Mouse (Mus musculus): ENCODE measurements around the gene Sirt5. TPM values are rescaled to one million over a fixed set of nuclear protein-coding genes. Genes with fewer than 3 reads are reported as not detected.

The Sirt5 gene
- polyA plus RNA-seq, 1 experiment: 3.3 TPM

DNA sequence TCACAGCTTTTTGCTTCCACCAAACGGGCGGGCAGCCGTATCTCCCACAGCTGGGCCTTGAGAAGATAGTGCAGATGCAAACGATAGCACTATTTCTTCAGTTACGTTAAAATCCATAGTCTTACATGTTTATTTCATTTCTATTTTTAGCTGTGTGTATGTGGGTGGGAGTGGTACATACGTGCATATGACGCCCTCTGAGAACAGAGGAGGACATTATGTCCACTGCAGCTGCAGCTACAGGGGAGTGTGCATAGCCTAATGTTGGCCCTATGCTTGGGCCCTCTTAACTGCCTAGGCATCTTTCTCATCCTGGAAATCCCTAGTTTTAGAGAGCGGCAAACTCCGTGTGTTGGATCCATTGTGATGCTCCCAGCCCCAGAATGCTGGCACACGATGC lies 8.9 kb downstream of the Sirt5 start:
- Histone ChIP-seq H3K4me3 (ENCODE audit: insufficient read depth, poor library complexity, severe bottlenecking) (no peak overlapping the region), H3K36me3 (ENCODE audit: control insufficient read depth, insufficient read depth) (no peaks in the 10 kb centered on the region), H3K79me2 (ENCODE audit: control insufficient read depth, insufficient read depth) (no peaks in the 10 kb centered on the region), H3ac (ENCODE audit: control insufficient read depth, insufficient read length, low read depth) (no peak overlapping the region), H3K27me3 (ENCODE audit: control insufficient read depth, insufficient read depth, insufficient read length) (no peaks in the 10 kb centered on the region), H3K79me3 (ENCODE audit: low read depth) (no peaks in the 10 kb centered on the region)
- no peak for TF ChIP-seq MAX (IDR thresholded peaks at IDR 0.05)
- TF ChIP-seq FOSL1 (IDR thresholded peaks at IDR 0.05; ENCODE audit: insufficient read depth, low read length, poor library complexity, severe bottlenecking): no peak
- TF ChIP-seq CEBPB (IDR thresholded peaks at IDR 0.05; ENCODE audit: low read depth): no peak
- TF ChIP-seq CTCF (IDR thresholded peaks at IDR 0.05; ENCODE audit: control insufficient read depth, insufficient read depth, insufficient read length): no peak
- TF ChIP-seq USF1 (IDR thresholded peaks at IDR 0.05; ENCODE audit: low read depth): no peak
- TF ChIP-seq MYOD1 (IDR thresholded peaks at IDR 0.05; ENCODE audit: control insufficient read depth, insufficient read length, low read depth): no peak
- TF ChIP-seq MYOG (IDR thresholded peaks at IDR 0.05; ENCODE audit: control insufficient read depth, extremely low read depth, insufficient read length): no peak

- Histone ChIP-seq H3K79me3 (ENCODE audit: low read depth) (no peaks in the 10 kb centered on the region), H3K4me3 (ENCODE audit: insufficient read depth, poor library complexity, severe bottlenecking) (no peak overlapping the region), H3ac (ENCODE audit: control insufficient read depth, insufficient read length, low read depth) (no peak overlapping the region), H3K27me3 (ENCODE audit: control insufficient read depth, insufficient read depth, insufficient read length) (no peaks in the 10 kb centered on the region), H3K36me3 (ENCODE audit: control insufficient read depth, insufficient read depth) (no peaks in the 10 kb centered on the region), H3K79me2 (ENCODE audit: control insufficient read depth, insufficient read depth) (no peaks in the 10 kb centered on the region)
- TF ChIP-seq FOSL1 (IDR thresholded peaks at IDR 0.05; ENCODE audit: insufficient read depth, low read length, poor library complexity, severe bottlenecking) (no peak), MAX (IDR thresholded peaks at IDR 0.05) (no peak), MYOD1 (IDR thresholded peaks at IDR 0.05; ENCODE audit: control insufficient read depth, insufficient read length, low read depth) (no peak), USF1 (IDR thresholded peaks at IDR 0.05; ENCODE audit: low read depth) (no peak), MYOG (IDR thresholded peaks at IDR 0.05; ENCODE audit: control insufficient read depth, extremely low read depth, insufficient read length) (no peak)
These were observed 9.7 kb downstream of the Sirt5 start for GRCm38 (mm10) chr13:43374918-43375432.

GRCm38 (mm10) chr13:43379989-43380388 lies 14.7 kb downstream of the Sirt5 start:
- Histone ChIP-seq H3K36me3 (ENCODE audit: control insufficient read depth, insufficient read depth) (no peaks in the 10 kb centered on the region), H3K27me3 (ENCODE audit: control insufficient read depth, insufficient read depth, insufficient read length) (no peaks in the 10 kb centered on the region), H3K79me3 (ENCODE audit: low read depth) (no peaks in the 10 kb centered on the region), H3ac (ENCODE audit: control insufficient read depth, insufficient read length, low read depth) (no peak overlapping the region), H3K4me3 (ENCODE audit: insufficient read depth, poor library complexity, severe bottlenecking) (no peak overlapping the region), H3K79me2 (ENCODE audit: control insufficient read depth, insufficient read depth) (no peaks in the 10 kb centered on the region)
- no peak for TF ChIP-seq MAX (IDR thresholded peaks at IDR 0.05)
- TF ChIP-seq CEBPB (IDR thresholded peaks at IDR 0.05; ENCODE audit: low read depth): no peak

GRCm38 (mm10) chr13:43385321-43385720 lies 20.0 kb downstream of the Sirt5 start:
- Histone ChIP-seq H3ac (ENCODE audit: control insufficient read depth, insufficient read length, low read depth) (no peak overlapping the region), H3K79me3 (ENCODE audit: low read depth) (no peaks in the 10 kb centered on the region), H3K27me3 (ENCODE audit: control insufficient read depth, insufficient read depth, insufficient read length) (no peaks in the 10 kb centered on the region), H3K36me3 (ENCODE audit: control insufficient read depth, insufficient read depth) (no peaks in the 10 kb centered on the region), H3K4me3 (ENCODE audit: insufficient read depth, poor library complexity, severe bottlenecking) (no peak overlapping the region), H3K79me2 (ENCODE audit: control insufficient read depth, insufficient read depth) (no peaks in the 10 kb centered on the region)
- TF ChIP-seq CTCF (IDR thresholded peaks at IDR 0.05; ENCODE audit: control insufficient read depth, insufficient read depth, insufficient read length): no peak

DNA sequence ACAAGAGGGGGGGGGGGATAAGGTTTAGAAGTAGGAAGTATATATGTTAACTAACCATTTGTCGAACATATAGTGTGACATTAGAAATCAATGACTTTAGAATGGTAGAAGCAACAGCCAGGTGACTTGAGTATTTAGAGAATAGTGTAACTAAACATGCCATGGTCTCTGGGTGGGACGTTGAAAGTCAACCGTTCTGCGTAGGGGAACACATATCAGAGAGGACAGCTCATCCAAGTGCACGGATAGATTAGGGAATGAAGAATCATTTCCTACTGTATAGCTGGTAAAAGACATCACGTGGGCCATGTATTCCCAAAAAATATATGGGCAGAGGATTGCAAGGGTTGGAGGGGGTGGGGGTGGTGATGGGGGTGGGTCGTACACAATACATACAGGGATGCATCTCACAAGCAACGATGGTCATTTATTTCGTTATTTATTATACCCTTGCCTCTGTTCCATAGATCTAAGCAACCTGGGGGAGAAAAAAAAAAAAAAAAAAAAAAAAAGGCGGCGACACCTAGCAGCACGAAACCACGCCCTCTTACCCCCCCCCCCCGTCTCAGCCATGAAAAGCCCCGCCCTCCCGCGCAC lies 32.5 kb downstream of the Sirt5 start:
- H3K27me3 ChIP-seq (ENCODE audit: control insufficient read depth, insufficient read depth, insufficient read length): no peaks in the 10 kb centered on the region
- peaks cover 5% of the 10 kb centered on the region for H3K79me3 ChIP-seq (ENCODE audit: low read depth)
- H3K79me2 ChIP-seq (ENCODE audit: control insufficient read depth, insufficient read depth): peaks cover 29% of the 10 kb centered on the region
- H3K36me3 ChIP-seq (ENCODE audit: control insufficient read depth, insufficient read depth): peaks cover 32% of the 10 kb centered on the region
- TF ChIP-seq USF1 (IDR thresholded peaks at IDR 0.05; ENCODE audit: low read depth) (no peak), CTCF (IDR thresholded peaks at IDR 0.05; ENCODE audit: control insufficient read depth, insufficient read depth, insufficient read length) (no peak), MYOG (IDR thresholded peaks at IDR 0.05; ENCODE audit: control insufficient read depth, extremely low read depth, insufficient read length) (no peak), CEBPB (IDR thresholded peaks at IDR 0.05; ENCODE audit: low read depth) (no peak), MYOD1 (IDR thresholded peaks at IDR 0.05; ENCODE audit: control insufficient read depth, insufficient read length, low read depth) (no peak), FOSL1 (IDR thresholded peaks at IDR 0.05; ENCODE audit: insufficient read depth, low read length, poor library complexity, severe bottlenecking) (no peak), MAX (IDR thresholded peaks at IDR 0.05) (no peak)
- no peak overlapping the region for H3ac ChIP-seq (ENCODE audit: control insufficient read depth, insufficient read length, low read depth)
- no peak overlapping the region for H3K4me3 ChIP-seq (ENCODE audit: insufficient read depth, poor library complexity, severe bottlenecking)

DNA sequence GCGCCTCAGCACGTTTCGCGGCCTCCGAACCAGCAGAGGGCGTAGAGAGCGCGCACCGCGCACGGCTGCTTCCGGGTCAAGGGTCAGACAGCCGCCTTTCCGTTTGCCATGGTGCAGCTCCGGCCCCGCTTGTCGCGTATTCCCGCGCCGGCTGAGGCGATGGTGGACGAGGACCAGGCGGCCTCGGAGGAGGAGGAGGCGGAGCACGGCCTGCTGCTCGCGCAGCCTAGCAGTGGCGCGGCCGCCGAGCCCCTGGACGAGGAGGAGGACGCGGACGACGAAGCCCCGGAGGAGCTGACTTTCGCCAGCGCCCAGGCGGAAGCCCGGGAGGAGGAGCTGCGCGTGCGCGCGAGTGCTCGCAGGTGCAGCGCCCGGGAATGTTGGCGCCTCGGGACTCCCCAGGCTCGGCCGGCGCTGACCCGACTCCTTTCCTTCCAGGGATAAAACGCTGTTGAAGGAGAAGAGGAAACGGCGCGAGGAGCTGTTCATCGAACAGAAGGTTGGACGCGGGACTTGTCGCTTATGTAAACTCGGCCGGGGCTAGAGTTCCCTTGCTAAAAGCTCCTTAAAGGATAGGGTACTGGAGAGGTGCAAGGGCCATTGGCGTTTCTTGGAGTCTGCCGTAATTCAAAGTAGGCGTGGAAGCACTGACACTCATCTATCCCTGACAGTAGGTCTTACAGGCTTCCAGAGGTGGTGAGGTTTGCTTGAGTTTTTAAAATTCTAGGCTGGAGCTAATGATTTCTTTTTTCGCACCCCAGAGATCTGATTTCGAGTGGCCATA lies 33.2 kb downstream of the Sirt5 start, which contains the start of gene Nol7:
Gene Nol7, plus strand, starts transcription at position 94 of the 784 bp plus-strand sequence.
- H3ac ChIP-seq (ENCODE audit: control insufficient read depth, insufficient read length, low read depth): peak within 1 kb of the TSS; percentile 99
- peaks cover 39% of the 10 kb centered on the region for H3K36me3 ChIP-seq (ENCODE audit: control insufficient read depth, insufficient read depth)
- peaks cover 29% of the 10 kb centered on the region for H3K79me2 ChIP-seq (ENCODE audit: control insufficient read depth, insufficient read depth)
- H3K79me3 ChIP-seq (ENCODE audit: low read depth): peaks cover 5% of the 10 kb centered on the region
- TF ChIP-seq MYOG (IDR thresholded peaks at IDR 0.05; ENCODE audit: control insufficient read depth, extremely low read depth, insufficient read length) (no peak), CEBPB (IDR thresholded peaks at IDR 0.05; ENCODE audit: low read depth) (no peak), CTCF (IDR thresholded peaks at IDR 0.05; ENCODE audit: control insufficient read depth, insufficient read depth, insufficient read length) (peak; percentile 96), USF1 (IDR thresholded peaks at IDR 0.05; ENCODE audit: low read depth) (no peak), MYOD1 (IDR thresholded peaks at IDR 0.05; ENCODE audit: control insufficient read depth, insufficient read length, low read depth) (no peak), FOSL1 (IDR thresholded peaks at IDR 0.05; ENCODE audit: insufficient read depth, low read length, poor library complexity, severe bottlenecking) (no peak), MAX (IDR thresholded peaks at IDR 0.05) (peak; percentile 76)
- H3K27me3 ChIP-seq (ENCODE audit: control insufficient read depth, insufficient read depth, insufficient read length): no peaks in the 10 kb centered on the region
- H3K4me3 ChIP-seq (ENCODE audit: insufficient read depth, poor library complexity, severe bottlenecking): peak within 1 kb of the TSS; percentile 66

Data from C2C12 (cell line).